Mouse (Mus musculus) testis, postnatal 14 days (tissue): ENCODE data around the gene Kirrel.

Experiments
- DNase-seq: peaks from one replicate; pipeline ENCODE4 v3.0.0; 2021; ENCODE audit warnings: low spot score

Gene Kirrel

DNA sequence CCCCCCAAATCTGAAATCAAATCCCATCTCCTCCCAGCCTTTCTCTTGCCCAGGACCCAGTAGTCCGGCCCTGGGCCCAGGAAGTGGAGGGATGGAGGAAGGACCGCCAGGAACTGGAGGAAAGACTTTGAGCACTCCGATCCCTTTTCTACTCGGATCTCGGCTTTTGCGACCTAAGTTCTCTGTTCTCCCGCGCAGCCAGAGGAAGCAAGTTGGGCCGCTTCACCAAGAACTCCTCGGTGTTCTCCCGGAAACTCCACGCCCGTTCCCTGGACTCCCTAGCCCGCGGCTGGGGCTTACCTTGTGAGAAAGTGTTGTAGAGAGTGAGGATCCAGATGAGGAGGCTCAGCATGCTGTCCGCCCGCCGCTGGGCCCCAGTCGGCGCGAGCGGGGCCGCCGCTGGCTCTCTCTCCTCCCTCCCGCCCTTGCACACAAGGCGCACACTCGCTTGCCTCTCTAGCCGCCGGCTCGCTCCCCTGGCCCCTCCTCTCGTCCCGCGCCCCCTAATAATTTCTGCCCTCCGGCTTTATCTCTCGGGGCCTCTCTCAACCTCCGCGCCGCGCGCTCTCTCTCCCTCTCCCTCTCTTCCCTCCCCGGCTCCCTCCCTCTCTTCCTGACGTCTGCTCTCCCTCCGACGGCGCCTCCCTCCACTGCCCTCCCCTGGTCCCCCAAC, at the start of gene Kirrel:
Gene Kirrel, minus strand, starts transcription at position 652 of the 673 bp plus-strand sequence.
- peak; percentile 75 for DNase-seq

- DNase-seq, result no peak
Measured at GRCm38 (mm10) chr3:87223636-87224035, 49.1 kb upstream of the Kirrel start.

- no peak for DNase-seq
Measured at GRCm38 (mm10) chr3:87222346-87222745, 47.8 kb upstream of the Kirrel start.

- DNase-seq, result no peak
Measured at GRCm38 (mm10) chr3:87215176-87215575, 40.6 kb upstream of the Kirrel start.

GRCm38 (mm10) chr3:87214221-87214864, 39.8 kb upstream of the Kirrel start:
- DNase-seq, result no peak

GRCm38 (mm10) chr3:87206336-87207075, 32.0 kb upstream of the Kirrel start:
- DNase-seq, result no peak

DNA sequence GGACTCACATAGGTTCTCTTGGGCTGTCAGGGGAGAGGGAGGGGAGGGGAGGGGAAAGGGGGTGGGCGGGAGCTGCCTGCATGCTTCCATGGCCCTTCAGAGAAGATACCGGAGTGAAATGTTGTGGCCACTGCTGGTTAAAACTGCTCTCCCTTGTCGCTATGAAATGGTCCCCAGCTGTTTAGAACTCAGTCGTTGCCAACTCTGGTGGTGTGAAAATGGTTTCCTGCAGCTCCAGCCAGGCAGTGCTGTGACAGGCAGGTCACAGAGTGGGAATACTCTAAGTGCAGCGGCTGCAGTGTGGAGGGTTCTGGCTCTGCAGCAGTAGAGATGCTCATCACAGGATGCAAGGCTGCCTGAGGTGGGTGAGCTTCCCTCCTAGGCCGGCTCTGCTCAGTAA, 22.1 kb upstream of the Kirrel start:
- DNase-seq, result no peak

GRCm38 (mm10) chr3:87195041-87195440, 20.5 kb upstream of the Kirrel start:
- DNase-seq, result no peak

GRCm38 (mm10) chr3:87194591-87194990, 20.0 kb upstream of the Kirrel start:
- no peak for DNase-seq

DNA sequence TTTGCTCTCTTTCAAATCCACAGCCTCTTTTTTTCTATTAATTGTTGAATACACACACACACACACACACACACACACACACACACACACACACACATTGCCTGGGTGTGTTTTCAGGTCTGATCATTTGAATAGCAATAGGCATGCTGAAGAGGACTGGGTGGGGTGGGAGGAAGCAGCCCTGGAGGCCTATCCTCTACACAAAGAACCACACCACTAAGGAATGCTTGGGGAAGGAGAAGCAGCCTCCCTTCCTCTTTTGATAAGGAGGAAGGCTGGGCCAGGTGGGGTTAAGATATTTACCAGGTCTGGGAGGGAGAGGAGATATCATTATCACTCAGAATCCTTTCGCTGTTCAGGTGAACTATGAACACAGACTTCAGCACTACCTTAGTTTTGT, 19.2 kb upstream of the Kirrel start:
- DNase-seq, result no peak

- DNase-seq, result no peak
Measured at GRCm38 (mm10) chr3:87193352-87193751, 18.8 kb upstream of the Kirrel start.

GRCm38 (mm10) chr3:87176687-87177086, 2.1 kb upstream of the Kirrel start:
- no peak for DNase-seq

GRCm38 (mm10) chr3:87175438-87175815, 880 bp upstream of the Kirrel start:
- no peak for DNase-seq

- no peak for DNase-seq
Measured at GRCm38 (mm10) chr3:87174769-87175437, 356 bp upstream of the Kirrel start.

DNA sequence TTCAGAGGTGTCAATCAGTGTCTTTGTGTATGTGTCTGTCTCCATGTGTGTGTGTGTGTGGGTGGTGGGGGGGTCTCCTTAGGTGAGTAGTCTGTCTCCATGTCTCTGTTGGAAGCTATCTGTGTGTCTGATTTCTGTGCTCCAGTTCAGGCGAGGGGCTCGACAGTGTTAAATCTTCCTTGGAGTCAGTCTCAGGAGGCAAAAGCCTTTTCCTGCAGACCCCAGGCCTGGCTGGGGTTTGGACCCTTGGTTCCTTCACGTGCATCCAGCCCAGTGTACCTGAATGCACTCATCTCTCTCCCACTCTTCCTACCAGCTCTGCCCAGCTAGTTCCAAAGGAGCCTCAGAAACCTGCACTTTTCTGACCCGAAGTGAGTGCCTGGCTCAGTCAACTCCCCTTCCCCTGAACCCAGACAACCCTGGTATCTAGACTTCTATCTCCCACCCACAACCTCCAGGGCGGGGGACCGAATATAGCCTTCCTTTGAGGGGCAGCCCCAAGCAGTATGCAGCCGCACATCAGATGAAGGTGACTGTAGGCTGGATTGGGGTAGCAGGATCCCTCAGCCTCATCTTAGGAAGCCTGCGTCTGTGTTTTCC, 961 bp downstream of the Kirrel start:
- no peak for DNase-seq

DNA sequence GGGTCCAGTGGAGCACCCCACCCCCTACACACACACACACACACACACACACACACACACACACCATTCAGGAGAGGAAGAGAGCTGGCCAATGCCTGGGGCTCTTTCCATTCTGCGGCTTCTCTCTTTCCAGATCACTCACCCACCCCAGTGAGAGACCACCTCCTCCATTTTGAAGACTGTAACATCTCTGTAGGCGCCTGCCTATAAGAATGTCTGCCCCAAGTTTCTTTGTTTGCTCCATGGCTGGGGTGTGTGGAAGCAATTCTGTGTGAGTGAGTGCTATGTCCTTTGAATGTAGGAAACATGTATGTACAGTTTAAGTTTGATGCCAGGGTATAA, 1.5 kb downstream of the Kirrel start:
- DNase-seq, result no peak

DNA sequence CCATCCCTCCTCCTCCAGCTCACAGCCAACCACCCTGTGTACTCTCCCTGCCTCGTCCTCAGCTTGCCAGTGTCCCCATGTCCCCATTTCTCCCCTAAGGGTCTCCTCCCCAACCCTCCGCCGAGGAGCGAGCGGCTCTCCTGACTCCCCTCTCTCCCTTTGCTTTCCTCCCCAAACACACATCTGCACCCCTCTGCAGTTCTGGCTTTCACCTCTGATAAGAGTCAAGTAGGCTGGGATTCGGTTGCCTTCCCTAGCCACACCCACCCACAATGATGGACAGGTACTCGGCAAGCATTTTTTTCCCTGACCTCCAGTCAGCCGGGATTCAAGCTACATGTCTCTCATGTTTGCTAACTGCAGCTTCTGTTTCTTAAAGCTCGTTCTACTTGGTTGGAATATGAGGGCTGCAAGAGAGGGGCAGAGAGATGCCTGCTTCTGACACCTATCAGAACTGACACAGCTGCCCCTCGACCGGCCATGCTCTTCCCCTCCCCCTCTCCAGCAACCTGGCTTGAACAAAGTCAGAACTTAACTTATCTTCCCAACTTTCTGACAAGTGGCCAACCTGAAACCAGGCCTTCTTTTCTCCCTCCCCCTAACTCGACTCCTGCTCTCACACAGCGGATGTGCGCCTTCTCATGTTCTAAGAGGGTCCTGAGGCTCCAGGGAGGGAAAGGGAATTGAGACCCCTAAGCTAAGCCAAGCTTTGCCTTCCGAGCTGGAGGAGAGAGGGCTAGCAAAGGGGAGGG, 2.0 kb downstream of the Kirrel start:
- no peak for DNase-seq

DNA sequence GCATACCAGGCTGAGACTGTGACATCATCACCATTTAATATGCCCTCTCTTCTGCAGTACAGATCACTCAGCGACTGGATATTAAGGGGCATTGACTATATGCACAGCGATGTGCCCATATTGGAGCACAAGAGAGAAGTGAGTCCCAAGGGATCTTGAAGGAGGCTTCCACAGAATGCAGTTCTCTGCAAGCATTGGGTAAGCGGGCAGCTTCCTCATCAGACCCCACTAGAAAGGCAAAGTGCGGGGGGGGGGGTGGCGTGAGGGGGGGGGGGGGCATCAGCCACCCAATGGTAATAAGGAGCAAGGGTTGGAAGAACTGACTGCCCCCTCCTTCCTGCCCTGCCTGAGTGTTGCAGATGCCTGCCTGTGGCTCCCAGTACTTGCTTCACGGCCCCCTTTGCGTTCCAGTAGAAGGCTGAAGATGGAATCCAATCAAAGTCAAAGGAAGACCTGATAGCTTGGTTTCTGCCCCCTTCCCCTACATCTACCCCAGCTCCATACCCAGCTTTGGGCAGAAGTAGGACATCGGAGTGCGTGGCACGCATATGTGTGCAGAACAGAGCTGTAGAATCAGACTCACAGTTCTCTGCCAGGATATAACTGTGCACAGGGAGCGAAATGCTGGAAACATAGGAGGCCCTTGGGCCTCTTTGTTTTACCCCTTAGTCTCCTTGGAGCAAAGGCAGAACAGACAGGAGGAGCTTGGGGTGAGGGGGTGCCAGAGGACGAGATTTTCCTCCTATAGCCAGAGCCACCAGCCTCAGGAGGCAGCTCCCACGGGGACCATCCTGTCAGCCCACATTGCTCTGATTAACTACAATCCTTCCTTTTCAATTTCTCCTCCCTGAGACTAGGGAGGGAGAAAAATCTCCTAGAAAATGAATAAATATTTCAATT, 3.1 kb downstream of the Kirrel start:
- DNase-seq, result no peak

DNA sequence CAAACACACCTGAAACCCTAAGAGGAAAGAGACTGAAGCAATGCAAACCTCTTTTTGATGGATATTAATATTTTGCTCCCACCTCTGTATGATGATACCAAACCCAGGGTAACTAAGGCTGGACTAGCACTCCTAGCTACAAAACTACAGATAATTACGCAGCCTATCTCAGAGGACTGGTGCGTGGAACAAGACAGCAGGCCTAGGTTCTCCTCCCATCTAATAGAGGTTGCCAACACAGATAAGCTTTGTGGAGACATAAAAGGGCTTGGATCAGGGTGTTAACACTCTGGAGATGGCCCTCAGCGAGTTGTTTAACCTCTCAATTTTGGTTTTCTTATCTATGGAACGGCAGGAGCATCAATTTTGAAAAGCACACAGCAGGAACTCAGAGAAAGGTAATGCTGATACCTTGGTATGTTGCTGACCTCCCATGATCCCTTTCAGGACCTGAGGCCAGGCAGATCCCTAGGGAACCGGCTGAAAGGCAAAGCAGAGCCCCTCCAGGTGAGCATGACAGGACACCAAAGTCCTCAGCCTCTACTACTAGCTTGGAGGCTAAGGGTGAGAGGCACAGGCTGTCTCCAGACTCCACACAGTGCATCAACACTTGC, 5.0 kb downstream of the Kirrel start:
- DNase-seq, result no peak

- DNase-seq, result peak; percentile 24
Measured at GRCm38 (mm10) chr3:87168756-87169155, 5.8 kb downstream of the Kirrel start.
